Mouse (Mus musculus): ENCODE data around the gene Ubxn2a. TPM values are rescaled to one million over a fixed set of nuclear protein-coding genes. Genes with fewer than 3 reads are reported as not detected.
A peak's percentile ranks its signal among the peaks of the same experiment; 100 is the strongest.

Ubxn2a gene
- 13.5 and 14.4 TPM in 2 replicates for polyA plus RNA-seq (2011; ENCODE audit: insufficient read depth, insufficient read length, low replicate concordance, missing spikeins)

- H3K4me1 ChIP-seq (ENCODE audit: control insufficient read depth, insufficient read depth, low read length), result no peaks in the 10 kb centered on the region; the same call in 1 of the 2 replicates
- under 1% methylated on average over 123 of the region's 125 CpGs for WGBS
- peak within 1 kb of the TSS; percentile 72 for H3K4me3 ChIP-seq (replicated peaks; ENCODE audit: control insufficient read depth, low read depth, low read length)
- H3K27ac ChIP-seq (ENCODE audit: control insufficient read depth, insufficient read depth, low read depth, low read length, poor library complexity), result peak within 1 kb of the TSS; percentile 99
- TF ChIP-seq POLR2A (IDR thresholded peaks at IDR 0.05; ENCODE audit: borderline replicate concordance, control insufficient read depth, low read depth, low read length) (peak; percentile 61; the same call in 1 of the 2 replicates), CTCF (IDR thresholded peaks at IDR 0.05; ENCODE audit: control insufficient read depth, insufficient read depth, low read length) (no peak)
These were observed at the start of gene Ubxn2a for GRCm38 (mm10) chr12:4906951-4907906. Ubxn2a (minus strand) TSS chr12:4907705.

- TF ChIP-seq POLR2A (IDR thresholded peaks at IDR 0.05; ENCODE audit: borderline replicate concordance, control insufficient read depth, low read depth, low read length), result no peak
- TF ChIP-seq CTCF (IDR thresholded peaks at IDR 0.05; ENCODE audit: control insufficient read depth, insufficient read depth, low read length), result no peak
- no peak overlapping the region for H3K4me3 ChIP-seq (replicated peaks; ENCODE audit: control insufficient read depth, low read depth, low read length)
- WGBS, result 94% methylated on average over 4 of the region's 4 CpGs
- H3K4me1 ChIP-seq (ENCODE audit: control insufficient read depth, insufficient read depth, low read length), result no peaks in the 10 kb centered on the region
- no peak overlapping the region for H3K27ac ChIP-seq (ENCODE audit: control insufficient read depth, insufficient read depth, low read depth, low read length, poor library complexity)
These were observed 45.7 kb upstream of the Ubxn2a start for GRCm38 (mm10) chr12:4953156-4953555.

GRCm38 (mm10) chr12:4952272-4952671 is 44.8 kb upstream of the Ubxn2a start:
- 81% methylated on average over 1 of the region's 1 CpGs for WGBS
- Histone ChIP-seq H3K4me3 (replicated peaks; ENCODE audit: control insufficient read depth, low read depth, low read length) (no peak overlapping the region), H3K4me1 (ENCODE audit: control insufficient read depth, insufficient read depth, low read length) (no peaks in the 10 kb centered on the region), H3K27ac (ENCODE audit: control insufficient read depth, insufficient read depth, low read depth, low read length, poor library complexity) (no peak overlapping the region)
- TF ChIP-seq POLR2A (IDR thresholded peaks at IDR 0.05; ENCODE audit: borderline replicate concordance, control insufficient read depth, low read depth, low read length) (no peak), CTCF (IDR thresholded peaks at IDR 0.05; ENCODE audit: control insufficient read depth, insufficient read depth, low read length) (no peak)

- Histone ChIP-seq H3K4me3 (replicated peaks; ENCODE audit: control insufficient read depth, low read depth, low read length) (no peak overlapping the region), H3K4me1 (ENCODE audit: control insufficient read depth, insufficient read depth, low read length) (no peaks in the 10 kb centered on the region; the same call in 1 of the 2 replicates), H3K27ac (ENCODE audit: control insufficient read depth, insufficient read depth, low read depth, low read length, poor library complexity) (no peak overlapping the region)
- no peak for TF ChIP-seq CTCF (IDR thresholded peaks at IDR 0.05; ENCODE audit: control insufficient read depth, insufficient read depth, low read length)
- TF ChIP-seq POLR2A (IDR thresholded peaks at IDR 0.05; ENCODE audit: borderline replicate concordance, control insufficient read depth, low read depth, low read length), result no peak
- 49% methylated on average over 3 of the region's 3 CpGs for WGBS
These were observed 23.5 kb upstream of the Ubxn2a start for GRCm38 (mm10) chr12:4930820-4931548.

GRCm38 (mm10) chr12:4928197-4928596 is 20.7 kb upstream of the Ubxn2a start:
- Histone ChIP-seq H3K27ac (ENCODE audit: control insufficient read depth, insufficient read depth, low read depth, low read length, poor library complexity) (no peak overlapping the region), H3K4me1 (ENCODE audit: control insufficient read depth, insufficient read depth, low read length) (no peaks in the 10 kb centered on the region; the same call in 1 of the 2 replicates), H3K4me3 (replicated peaks; ENCODE audit: control insufficient read depth, low read depth, low read length) (no peak overlapping the region)
- TF ChIP-seq POLR2A (IDR thresholded peaks at IDR 0.05; ENCODE audit: borderline replicate concordance, control insufficient read depth, low read depth, low read length) (no peak), CTCF (IDR thresholded peaks at IDR 0.05; ENCODE audit: control insufficient read depth, insufficient read depth, low read length) (no peak)
- WGBS, result 89% methylated on average over 2 of the region's 2 CpGs

GRCm38 (mm10) chr12:4917805-4918591 is 10.5 kb upstream of the Ubxn2a start:
- TF ChIP-seq CTCF (IDR thresholded peaks at IDR 0.05; ENCODE audit: control insufficient read depth, insufficient read depth, low read length), result no peak
- WGBS, result under 1% methylated on average over 48 of the region's 48 CpGs

GRCm38 (mm10) chr12:4916994-4917804 is 9.7 kb upstream of the Ubxn2a start, which contains the start of gene Atad2b:
Atad2b (plus strand) TSS chr12:4917353.
- WGBS, result under 1% methylated on average over 89 of the region's 89 CpGs
- peak; percentile 95 for TF ChIP-seq CTCF (IDR thresholded peaks at IDR 0.05; ENCODE audit: control insufficient read depth, insufficient read depth, low read length)
- peak; percentile 98 for TF ChIP-seq POLR2A (IDR thresholded peaks at IDR 0.05; ENCODE audit: borderline replicate concordance, control insufficient read depth, low read depth, low read length)
- peak within 1 kb of the TSS; percentile 99 for H3K27ac ChIP-seq (ENCODE audit: control insufficient read depth, insufficient read depth, low read depth, low read length, poor library complexity)
- H3K4me1 ChIP-seq (ENCODE audit: control insufficient read depth, insufficient read depth, low read length), result no peaks in the 10 kb centered on the region
- H3K4me3 ChIP-seq (replicated peaks; ENCODE audit: control insufficient read depth, low read depth, low read length), result peak within 1 kb of the TSS; percentile 86

More at GRCm38 (mm10) chr12:4917805-4918591, 10.5 kb upstream of the Ubxn2a start:
- H3K4me3 ChIP-seq (replicated peaks; ENCODE audit: control insufficient read depth, low read depth, low read length), result peak overlapping the region; percentile 86
- H3K4me1 ChIP-seq (ENCODE audit: control insufficient read depth, insufficient read depth, low read length), result no peaks in the 10 kb centered on the region
- H3K27ac ChIP-seq (ENCODE audit: control insufficient read depth, insufficient read depth, low read depth, low read length, poor library complexity), result peak overlapping the region; percentile 99

All from bone marrow, adult 2 months (tissue).